Mouse (Mus musculus) embryonic facial prominence, embryonic 15.5 days (tissue): ENCODE results near the gene Prelp. TPM values are rescaled to one million over a fixed set of nuclear protein-coding genes. Genes with fewer than 3 reads are reported as not detected.
"Not testable (repeated sequence)": the region's sequence is repeated elsewhere in the genome, so short reads cannot be mapped to it uniquely, and the experiment has no call there.

Source experiments
- ATAC-seq: fragments of 200-750 bp; cut with Nextera tagmentation; 2 replicates; pipeline ENCODE4 v1.8.0; 2017; ENCODE audit warnings: low read depth, moderate TSS enrichment; ENCODE audit not compliant: insufficient number of reproducible peaks, low FRiP score, low TSS enrichment
- H3K27ac ChIP-seq: fragments of 300-500 bp; sonication (generic); replicated peaks from 2 replicates; pipeline ENCODE4 v1.5.1; 2015; ENCODE audit warnings: mild to moderate bottlenecking, inconsistent platforms
- H3K27me3 ChIP-seq: fragments of 300-500 bp; sonication (generic); 2 replicates; pipeline ENCODE4 v1.6.1; 2015; ENCODE audit warnings: inconsistent platforms
- H3K36me3 ChIP-seq: fragments of 300-500 bp; sonication (generic); 2 replicates; pipeline ENCODE4 v1.6.1; 2015; ENCODE audit warnings: mild to moderate bottlenecking, inconsistent platforms
- H3K4me1 ChIP-seq: fragments of 300-500 bp; sonication (generic); 2 replicates; pipeline ENCODE4 v1.6.1; 2015; ENCODE audit warnings: inconsistent platforms
- H3K4me2 ChIP-seq: fragments of 300-500 bp; sonication (generic); replicated peaks from 2 replicates; pipeline ENCODE4 v1.6.1; 2015; ENCODE audit warnings: mild to moderate bottlenecking, inconsistent platforms
- H3K4me3 ChIP-seq: fragments of 300-500 bp; sonication (generic); replicated peaks from 2 replicates; pipeline ENCODE4 v1.5.1; 2015; ENCODE audit warnings: mild to moderate bottlenecking, inconsistent platforms
- H3K9ac ChIP-seq: fragments of 300-500 bp; sonication (generic); 2 replicates; pipeline ENCODE4 v1.6.1; 2015; ENCODE audit warnings: inconsistent platforms
- H3K9me3 ChIP-seq: fragments of 300-500 bp; sonication (generic); replicated peaks from 2 replicates; pipeline ENCODE4 v1.6.1; 2016; ENCODE audit warnings: inconsistent platforms
- WGBS: fragments of 180-500 bp; shearing (Covaris S2); methylation state at CpG from one replicate; pipeline ENCODE4 v1.1.7; 2015; 5-methylcytosine and 5-hydroxymethylcytosine counted together
- polyA plus RNA-seq: library from polyadenylated mRNA; unstranded; fragments of >200 nt; fragmentation: Nextera tagmentation; extraction: Ambion mirVana; gene quantifications from 2 replicates; pipeline ENCODE4 v1.2.1, GENCODE M21; 2015

The Prelp gene
- 6.7 and 8.2 TPM in 2 replicates for polyA plus RNA-seq

DNA sequence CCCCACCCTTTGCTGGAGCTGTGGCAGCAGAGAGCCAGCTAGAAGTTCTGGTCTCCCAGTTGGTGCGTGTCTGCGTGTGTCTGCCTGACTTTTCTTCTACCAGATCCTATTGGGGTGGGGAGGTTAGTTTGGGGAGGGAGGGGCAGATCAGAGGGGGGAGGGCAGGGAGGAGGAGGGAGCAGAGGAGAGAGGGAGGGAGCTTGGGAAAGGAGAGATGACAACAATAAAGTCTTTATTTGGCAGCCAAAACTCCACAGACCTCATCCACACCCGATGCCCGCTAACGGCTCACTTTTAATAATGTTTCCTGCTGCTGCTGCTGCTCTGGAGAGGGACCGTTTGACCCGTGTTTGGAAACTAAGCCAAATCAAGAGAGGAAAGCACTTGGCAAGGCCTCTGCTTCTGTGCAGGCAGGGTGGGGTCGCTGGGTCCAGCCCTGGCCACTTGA, at the start of gene Prelp:
Gene Prelp (minus strand): TSS at position 111 of the 448 bp plus-strand sequence.
- no peaks in the 10 kb centered on the region for H3K27me3 ChIP-seq
- no peaks in the 10 kb centered on the region for H3K36me3 ChIP-seq
- H3K4me1 ChIP-seq: peaks cover 43% of the 10 kb centered on the region
- no peak within 1 kb of the TSS for H3K9ac ChIP-seq
- peak within 1 kb of the TSS; percentile 10; the same call in 1 of the 2 replicates for H3K4me3 ChIP-seq
- peak; percentile 17; the same call in 1 of the 2 replicates for ATAC-seq
- H3K9me3 ChIP-seq: no peaks in the 10 kb centered on the region
- 0 out of 2 replicates have a peak within 1 kb of the TSS, but pooled peaks have one; percentile 6 for H3K4me2 ChIP-seq
- H3K27ac ChIP-seq: peak within 1 kb of the TSS; percentile 66
- 11% methylated on average over 8 of the region's 8 CpGs for WGBS

DNA sequence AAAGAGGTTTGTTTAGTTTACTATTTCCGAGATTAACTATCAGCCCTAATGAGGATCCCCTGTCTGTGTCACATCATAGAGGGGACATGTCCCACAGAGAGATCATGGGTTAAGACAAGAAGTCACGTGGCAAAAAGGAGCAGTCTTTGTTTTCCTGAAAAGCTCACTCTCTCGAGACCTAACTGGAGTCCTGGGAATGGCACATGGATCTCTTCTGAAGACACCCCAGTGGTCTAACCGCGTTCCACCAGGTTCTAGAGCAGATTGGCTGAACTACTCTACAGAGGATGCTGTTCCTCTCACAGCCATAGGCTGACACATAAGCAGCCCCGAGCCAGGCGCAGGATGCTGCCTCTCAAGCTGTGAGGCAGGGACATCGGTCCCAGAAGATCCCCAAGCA, 48.2 kb upstream of the Prelp start:
- 86% methylated on average over 8 of the region's 8 CpGs for WGBS
- no peak for ATAC-seq
- H3K4me1 ChIP-seq: peaks cover 31% of the 10 kb centered on the region

DNA sequence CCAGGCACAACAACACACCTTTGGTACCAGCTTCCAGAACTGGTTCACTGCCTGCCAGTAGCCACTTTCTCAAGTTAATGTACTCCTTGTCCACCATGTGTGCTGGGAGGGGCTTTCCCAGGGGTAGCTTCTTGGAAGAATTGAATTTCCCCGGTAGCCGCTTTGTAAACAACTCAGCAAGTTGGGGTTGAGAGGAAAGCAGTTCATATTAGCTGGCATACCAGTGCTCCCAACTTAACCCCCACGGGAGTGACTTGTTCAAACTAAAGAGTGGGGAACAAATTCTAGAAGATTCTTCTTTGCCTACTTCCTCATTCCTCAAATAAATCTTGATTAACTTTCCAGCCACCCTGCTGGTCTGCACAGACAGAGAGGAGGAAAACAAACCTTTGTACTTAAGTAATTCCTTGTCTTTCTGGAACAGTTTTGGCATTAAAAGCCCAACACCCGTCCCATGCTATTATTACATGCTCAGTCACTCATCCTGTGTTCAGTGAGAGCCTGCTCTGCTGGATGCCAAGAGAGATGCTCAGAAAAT, 47.6 kb upstream of the Prelp start:
- no peaks in the 10 kb centered on the region for H3K27me3 ChIP-seq
- H3K9ac ChIP-seq: no peak overlapping the region
- H3K4me1 ChIP-seq: peaks cover 31% of the 10 kb centered on the region
- WGBS: 28% methylated on average over 4 of the region's 4 CpGs
- no peaks in the 10 kb centered on the region for H3K36me3 ChIP-seq
- no peaks in the 10 kb centered on the region for H3K9me3 ChIP-seq
- ATAC-seq: no peak
- no peak overlapping the region for H3K4me2 ChIP-seq
- H3K4me3 ChIP-seq: no peak overlapping the region
- H3K27ac ChIP-seq: no peak overlapping the region; the same call in 1 of the 2 replicates

More for the DNA sequence above, 48.2 kb upstream of the Prelp start:
- Histone ChIP-seq H3K9me3 (no peaks in the 10 kb centered on the region), H3K27me3 (no peaks in the 10 kb centered on the region), H3K4me3 (no peak overlapping the region), H3K36me3 (no peaks in the 10 kb centered on the region), H3K9ac (no peak overlapping the region), H3K27ac (no peak overlapping the region), H3K4me2 (no peak overlapping the region)

DNA sequence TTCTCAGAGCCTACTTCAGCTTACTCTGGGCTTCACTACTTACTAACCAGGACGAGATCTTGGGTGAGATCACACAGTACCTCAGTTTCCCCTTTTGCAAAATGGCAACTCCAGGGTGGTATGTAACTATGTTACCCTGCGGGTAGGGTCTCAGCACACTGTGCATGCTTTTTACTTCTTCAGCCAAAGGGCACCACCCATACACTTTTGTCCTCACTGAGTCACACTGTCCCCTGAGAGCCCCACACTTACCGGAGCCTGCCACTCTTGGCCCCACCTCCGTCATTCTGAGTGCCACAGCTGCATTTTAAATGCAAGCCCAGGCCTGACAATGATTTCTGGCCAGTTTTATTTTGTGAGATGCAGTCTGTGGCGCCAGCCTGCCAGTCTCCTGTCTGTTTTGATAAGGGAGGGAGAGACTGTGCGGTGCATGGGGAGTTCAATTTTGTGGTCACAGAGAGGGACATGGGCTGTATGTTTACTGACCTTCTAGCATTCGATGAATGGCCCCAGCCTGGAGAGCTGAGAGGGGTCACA, 46.3 kb upstream of the Prelp start:
- Histone ChIP-seq H3K4me1 (peaks cover 31% of the 10 kb centered on the region), H3K9ac (no peak overlapping the region), H3K4me2 (no peak overlapping the region), H3K27ac (no peak overlapping the region), H3K36me3 (no peaks in the 10 kb centered on the region), H3K9me3 (no peaks in the 10 kb centered on the region), H3K27me3 (no peaks in the 10 kb centered on the region), H3K4me3 (no peak overlapping the region)
- no peak for ATAC-seq
- 71% methylated on average over 7 of the region's 7 CpGs for WGBS

DNA sequence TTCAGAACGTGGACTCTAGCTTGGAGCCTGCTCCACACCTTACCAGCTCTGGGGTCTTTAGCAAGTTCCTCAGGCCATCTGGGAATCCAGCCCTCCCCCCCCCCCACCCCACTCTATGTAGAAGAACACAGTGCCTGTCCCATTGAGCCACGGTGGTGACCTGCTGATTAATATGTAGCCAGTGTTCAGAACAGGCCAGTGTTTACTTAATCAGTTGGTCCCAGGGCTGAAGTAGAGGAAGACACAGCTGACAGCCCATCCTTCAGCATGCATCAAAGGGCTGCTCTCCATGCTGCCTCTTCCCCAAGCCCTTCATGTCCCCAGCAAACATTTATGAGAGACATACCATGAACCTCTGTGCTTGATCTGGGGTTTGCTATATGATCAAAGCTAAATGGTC, 44.8 kb upstream of the Prelp start:
- no peak overlapping the region for H3K4me3 ChIP-seq
- H3K9me3 ChIP-seq: no peaks in the 10 kb centered on the region
- no peak overlapping the region for H3K4me2 ChIP-seq
- peak overlapping the region; percentile 71; the same call in 1 of the 2 replicates for H3K27ac ChIP-seq
- no peaks in the 10 kb centered on the region for H3K36me3 ChIP-seq
- 55% methylated on average over 2 of the region's 2 CpGs for WGBS
- peaks cover 42% of the 10 kb centered on the region for H3K4me1 ChIP-seq
- no peak overlapping the region for H3K9ac ChIP-seq
- no peaks in the 10 kb centered on the region for H3K27me3 ChIP-seq
- ATAC-seq: no peak

DNA sequence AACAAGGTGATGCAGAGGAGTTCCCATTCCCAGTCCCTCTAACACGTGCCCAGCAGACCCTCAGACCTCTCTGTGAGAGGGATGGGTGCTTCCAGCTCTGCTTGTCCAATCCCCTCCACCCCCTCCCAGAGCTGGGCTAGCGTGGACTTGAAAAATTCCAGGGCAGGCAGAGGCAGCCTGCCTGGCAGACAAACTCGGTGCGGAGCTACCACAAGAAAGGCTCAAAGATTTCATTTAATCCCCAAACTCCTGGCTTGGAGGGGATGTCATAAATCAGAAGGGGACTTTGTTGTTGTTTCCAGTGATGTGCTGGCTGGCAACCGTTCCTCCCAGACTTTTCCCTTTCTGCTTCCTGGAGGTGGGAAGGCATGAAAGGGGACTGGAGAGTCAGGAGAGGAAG, 44.1 kb upstream of the Prelp start:
- no peak overlapping the region for H3K9ac ChIP-seq
- no peak for ATAC-seq
- 14% methylated on average over 5 of the region's 5 CpGs for WGBS

DNA sequence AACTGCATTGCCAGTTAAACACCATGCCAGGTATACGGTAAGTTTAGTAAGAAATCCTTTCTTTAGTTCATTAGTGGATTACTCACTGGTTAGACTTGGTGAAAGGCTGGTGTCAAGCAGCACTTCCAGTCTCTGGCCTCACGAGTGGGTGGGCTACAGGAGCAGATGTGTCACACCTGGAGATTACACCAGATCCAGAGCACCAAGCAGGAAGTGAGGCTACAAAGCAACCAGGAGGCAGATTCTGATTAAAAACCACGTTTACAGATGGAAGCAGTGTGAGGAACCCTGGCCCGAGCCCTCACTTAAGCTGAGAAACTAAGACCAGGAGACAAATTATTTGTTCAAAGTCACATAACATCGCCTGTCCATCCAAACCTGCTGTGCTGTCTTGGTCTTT, 43.5 kb upstream of the Prelp start:
- WGBS: 48% methylated on average over 5 of the region's 5 CpGs
- no peaks in the 10 kb centered on the region for H3K36me3 ChIP-seq
- no peak overlapping the region for H3K4me3 ChIP-seq
- no peak for ATAC-seq
- H3K27me3 ChIP-seq: no peaks in the 10 kb centered on the region
- no peak overlapping the region for H3K4me2 ChIP-seq
- H3K9ac ChIP-seq: no peak overlapping the region
- H3K4me1 ChIP-seq: peaks cover 42% of the 10 kb centered on the region
- peak overlapping the region; percentile 71 for H3K27ac ChIP-seq
- H3K9me3 ChIP-seq: no peaks in the 10 kb centered on the region

More for the DNA sequence above, 44.1 kb upstream of the Prelp start:
- Histone ChIP-seq H3K4me3 (no peak overlapping the region), H3K4me2 (no peak overlapping the region), H3K27ac (peak overlapping the region; percentile 71), H3K36me3 (no peaks in the 10 kb centered on the region), H3K4me1 (peaks cover 42% of the 10 kb centered on the region), H3K27me3 (no peaks in the 10 kb centered on the region), H3K9me3 (no peaks in the 10 kb centered on the region)

DNA sequence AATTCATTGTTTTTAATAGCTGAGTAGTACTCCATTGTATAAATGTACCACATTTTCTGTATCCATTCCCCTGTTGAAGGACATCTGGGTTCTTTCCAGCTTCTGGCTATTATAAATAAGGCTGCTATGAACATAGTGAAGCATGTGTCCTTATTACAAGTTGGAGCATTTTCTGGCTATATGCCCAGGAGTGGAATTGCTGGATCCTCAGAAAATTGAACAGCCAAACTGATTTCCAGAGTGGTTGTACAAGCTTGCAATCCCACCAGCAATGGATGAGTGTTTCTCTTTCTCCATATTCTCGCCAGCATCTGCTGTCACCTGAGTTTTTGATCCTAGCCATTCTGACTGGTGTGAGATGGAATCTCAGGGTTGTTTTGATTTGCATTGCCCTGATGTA, 42.4 kb upstream of the Prelp start:
- not testable (repeated sequence) for ATAC-seq, H3K9me3 ChIP-seq, H3K4me3 ChIP-seq, H3K4me2 ChIP-seq, H3K27ac ChIP-seq, H3K9ac ChIP-seq, H3K27me3 ChIP-seq, H3K36me3 ChIP-seq
- peaks cover 38% of the 10 kb centered on the region for H3K4me1 ChIP-seq
- WGBS: 82% methylated on average over 1 of the region's 1 CpGs

DNA sequence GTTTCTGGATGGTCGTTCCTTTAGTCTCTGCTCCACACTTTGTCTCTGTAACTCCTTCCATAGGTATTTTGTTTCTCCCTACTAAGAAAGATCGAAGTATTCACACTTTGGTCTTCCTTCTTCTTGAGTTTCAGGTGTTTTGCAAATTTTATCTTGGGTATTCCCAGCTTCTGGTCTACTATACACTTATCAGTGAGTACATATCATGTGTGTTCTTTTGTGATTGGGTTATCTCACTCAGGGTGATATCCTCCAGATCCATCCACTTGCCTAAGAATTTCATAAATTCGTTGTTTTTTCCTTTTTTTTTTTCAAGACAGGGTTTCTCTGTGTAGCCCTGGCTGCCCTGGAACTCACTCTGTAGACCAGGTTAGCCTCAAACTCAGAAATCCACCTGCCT, 41.9 kb upstream of the Prelp start:
- H3K4me3 ChIP-seq, H3K9ac ChIP-seq, H3K36me3 ChIP-seq, H3K4me2 ChIP-seq, H3K27me3 ChIP-seq, ATAC-seq, H3K27ac ChIP-seq, H3K9me3 ChIP-seq: not testable (repeated sequence)
- H3K4me1 ChIP-seq: peaks cover 34% of the 10 kb centered on the region
- 89% methylated on average over 3 of the region's 3 CpGs for WGBS

DNA sequence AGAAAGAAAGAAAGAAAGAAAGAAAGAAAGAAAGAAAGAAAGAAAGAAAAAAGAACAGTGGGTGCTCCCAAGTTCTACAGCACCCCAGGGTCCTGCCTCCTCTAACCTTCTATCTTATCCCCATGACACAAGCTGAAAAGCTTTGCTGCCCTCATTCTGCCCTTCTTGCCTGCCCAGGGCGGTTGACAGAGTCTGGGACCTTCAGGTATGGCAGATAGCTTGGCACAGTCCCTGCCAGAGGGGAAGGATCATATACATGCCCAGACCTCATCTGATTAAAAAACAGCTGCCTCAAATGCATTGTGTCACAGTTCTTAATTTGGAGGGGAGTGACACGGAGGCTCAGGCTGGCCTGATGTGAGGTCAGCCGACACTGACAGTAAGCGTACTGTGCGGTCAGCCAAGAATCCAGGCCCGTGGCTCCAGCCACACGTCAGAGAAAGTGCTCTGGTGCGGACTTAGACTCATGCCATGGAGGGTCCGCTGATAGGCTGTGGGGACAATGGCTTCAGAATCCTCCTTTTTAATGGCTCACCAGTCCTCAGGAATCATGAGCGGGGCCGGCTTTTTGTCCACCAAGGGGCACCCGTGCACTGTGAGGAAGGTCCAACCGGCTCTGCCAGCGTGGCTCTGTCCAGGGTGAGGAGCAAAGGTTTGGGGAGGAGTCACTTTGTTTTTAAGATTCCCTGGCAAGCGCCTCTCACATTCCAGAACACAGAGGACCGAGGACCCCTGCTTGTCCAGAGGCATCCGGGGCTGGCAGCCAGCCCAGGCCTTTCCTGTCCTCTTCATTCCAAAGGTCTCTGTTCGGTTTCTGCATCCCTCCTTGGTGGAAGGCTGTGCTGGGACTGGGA, 40.3 kb upstream of the Prelp start:
- Histone ChIP-seq H3K4me2 (peak overlapping the region; percentile 19; the same call in 1 of the 2 replicates), H3K36me3 (no peaks in the 10 kb centered on the region), H3K4me1 (peaks cover 21% of the 10 kb centered on the region), H3K27me3 (no peaks in the 10 kb centered on the region), H3K9me3 (no peaks in the 10 kb centered on the region), H3K9ac (no peak overlapping the region), H3K27ac (no peak overlapping the region), H3K4me3 (no peak overlapping the region)
- ATAC-seq: peak; percentile 82
- WGBS: 19% methylated on average over 18 of the region's 18 CpGs

DNA sequence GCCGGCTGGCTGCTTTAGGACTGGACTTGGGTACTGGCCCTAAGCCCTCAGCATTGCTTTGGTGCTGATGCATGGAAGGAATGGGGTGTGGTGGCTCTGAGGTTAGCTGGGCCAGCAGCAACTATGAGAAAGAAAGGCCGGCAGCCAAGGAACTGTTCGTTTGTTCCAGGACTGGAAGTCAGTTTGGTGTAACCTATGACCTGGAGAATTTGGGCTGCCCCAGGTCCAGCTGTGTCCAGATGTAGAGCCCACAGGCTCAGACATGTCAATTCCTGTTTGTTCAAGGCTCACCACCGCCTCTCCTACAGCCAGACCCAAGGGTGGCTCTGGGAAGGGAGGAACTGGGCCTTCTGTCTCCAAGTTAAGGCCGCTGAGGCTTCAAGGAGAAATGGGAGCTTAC, 38.3 kb upstream of the Prelp start:
- Histone ChIP-seq H3K27me3 (no peaks in the 10 kb centered on the region), H3K4me2 (no peak overlapping the region), H3K27ac (no peak overlapping the region), H3K4me1 (peaks cover 13% of the 10 kb centered on the region), H3K4me3 (no peak overlapping the region), H3K36me3 (no peaks in the 10 kb centered on the region), H3K9ac (no peak overlapping the region), H3K9me3 (no peaks in the 10 kb centered on the region)
- 69% methylated on average over 5 of the region's 5 CpGs for WGBS
- ATAC-seq: no peak
